Mouse (Mus musculus): ENCODE data around the gene Ets1.

- TF ChIP-seq GATA1 (IDR thresholded peaks at IDR 0.05; ENCODE audit: low read length) = no peak
- no peak for TF ChIP-seq TAL1 (IDR thresholded peaks at IDR 0.05; ENCODE audit: low read length)
Measured at GRCm38 (mm10) chr9:32677646-32678045, 41.6 kb downstream of the Ets1 start.
